Mouse (Mus musculus) testis, adult 2 months (tissue): ENCODE results near the gene Ndp. TPM values are rescaled to one million over a fixed set of nuclear protein-coding genes. Genes with fewer than 3 reads are reported as not detected.

Experiments used
- H3K27ac ChIP-seq: fragments of 200-500 bp; 2 replicates; pipeline ENCODE4 v1.5.1; 2012; ENCODE audit warnings: low read depth, low read length; ENCODE audit not compliant: control insufficient read depth, insufficient read depth
- H3K27me3 ChIP-seq: fragments of 200-500 bp; 2 replicates; pipeline ENCODE4 v1.6.1; 2012; ENCODE audit warnings: mild to moderate bottlenecking, low read length, moderate library complexity; ENCODE audit not compliant: control insufficient read depth, insufficient read depth
- H3K36me3 ChIP-seq: fragments of 200-500 bp; 2 replicates; pipeline ENCODE4 v1.6.1; 2012; ENCODE audit warnings: mild to moderate bottlenecking, low read length; ENCODE audit not compliant: control insufficient read depth, insufficient read depth
- H3K4me1 ChIP-seq: fragments of 200-500 bp; 2 replicates; pipeline ENCODE4 v1.6.1; 2012; ENCODE audit warnings: low read length; ENCODE audit not compliant: control insufficient read depth, insufficient read depth
- H3K4me3 ChIP-seq: fragments of 200-500 bp; 2 replicates; pipeline ENCODE4 v1.5.1; 2012; ENCODE audit warnings: low read depth, mild to moderate bottlenecking, low read length, moderate library complexity, mixed read lengths; ENCODE audit not compliant: control insufficient read depth
- CTCF ChIP-seq: fragments of 200-500 bp; IDR thresholded peaks from 2 replicates; pipeline ENCODE4 v1.5.1; 2012; ENCODE audit warnings: low read depth, mild to moderate bottlenecking, inconsistent platforms, low read length, moderate library complexity; ENCODE audit not compliant: control insufficient read depth, insufficient read depth, insufficient replicate concordance
- POLR2A ChIP-seq: fragments of 200-500 bp; IDR thresholded peaks from 2 replicates; pipeline ENCODE4 v1.6.1; 2012; ENCODE audit warnings: low read depth, mild to moderate bottlenecking, inconsistent platforms, low read length, moderate library complexity; ENCODE audit not compliant: control insufficient read depth
- polyA plus RNA-seq: library from polyadenylated mRNA; depleted of rRNA; stranded (reverse); fragments of >200 nt; gene quantifications from 2 replicates; pipeline ENCODE4 v1.2.3, GENCODE M21; 2012; rRNA removed

Ndp gene
- polyA plus RNA-seq, 1 experiment, result 0.05 TPM

GRCm38 (mm10) chrX:16894377-16895175 lies 17.0 kb downstream of the Ndp start:
- no peak for TF ChIP-seq POLR2A
- TF ChIP-seq CTCF, result no peak; the same call in 1 of the 2 replicates
- H3K4me3 ChIP-seq, result no peak overlapping the region
- H3K36me3 ChIP-seq, result no peaks in the 10 kb centered on the region

GRCm38 (mm10) chrX:16867640-16868314 lies 43.8 kb downstream of the Ndp start:
- Histone ChIP-seq H3K27ac (no peak overlapping the region), H3K27me3 (no peaks in the 10 kb centered on the region), H3K4me1 (no peaks in the 10 kb centered on the region), H3K36me3 (no peaks in the 10 kb centered on the region), H3K4me3 (no peak overlapping the region)
- TF ChIP-seq CTCF (no peak), POLR2A (no peak)

More at GRCm38 (mm10) chrX:16894377-16895175, 17.0 kb downstream of the Ndp start:
- Histone ChIP-seq H3K27me3 (no peaks in the 10 kb centered on the region), H3K4me1 (no peaks in the 10 kb centered on the region), H3K27ac (no peak overlapping the region)

GRCm38 (mm10) chrX:16860244-16860643 lies 51.3 kb downstream of the Ndp start:
- TF ChIP-seq CTCF (no peak), POLR2A (no peak)
- H3K27ac ChIP-seq, result no peak overlapping the region
- no peaks in the 10 kb centered on the region for H3K27me3 ChIP-seq
- no peaks in the 10 kb centered on the region for H3K36me3 ChIP-seq
- no peaks in the 10 kb centered on the region for H3K4me1 ChIP-seq
- H3K4me3 ChIP-seq, result no peak overlapping the region

- no peak overlapping the region for H3K4me3 ChIP-seq
- no peaks in the 10 kb centered on the region for H3K36me3 ChIP-seq
- no peak overlapping the region for H3K27ac ChIP-seq
- no peaks in the 10 kb centered on the region for H3K27me3 ChIP-seq
- H3K4me1 ChIP-seq, result no peaks in the 10 kb centered on the region
- TF ChIP-seq CTCF, result no peak
Measured at GRCm38 (mm10) chrX:16846034-16846433, 65.5 kb downstream of the Ndp start.

GRCm38 (mm10) chrX:16841443-16841842 lies 70.1 kb downstream of the Ndp start:
- H3K27ac ChIP-seq, result no peak overlapping the region
- no peaks in the 10 kb centered on the region for H3K27me3 ChIP-seq
- no peaks in the 10 kb centered on the region for H3K4me1 ChIP-seq
- H3K36me3 ChIP-seq, result no peaks in the 10 kb centered on the region
- no peak overlapping the region for H3K4me3 ChIP-seq
- TF ChIP-seq POLR2A, result no peak
- no peak for TF ChIP-seq CTCF

GRCm38 (mm10) chrX:16837293-16837692 lies 74.3 kb downstream of the Ndp start:
- Histone ChIP-seq H3K27me3 (no peaks in the 10 kb centered on the region), H3K36me3 (no peaks in the 10 kb centered on the region), H3K27ac (no peak overlapping the region), H3K4me3 (no peak overlapping the region), H3K4me1 (no peaks in the 10 kb centered on the region)
- TF ChIP-seq POLR2A (no peak), CTCF (no peak)

- no peak for TF ChIP-seq CTCF
- no peak for TF ChIP-seq POLR2A
- Histone ChIP-seq H3K4me1 (no peaks in the 10 kb centered on the region), H3K27me3 (no peaks in the 10 kb centered on the region), H3K27ac (no peak overlapping the region), H3K36me3 (no peaks in the 10 kb centered on the region), H3K4me3 (no peak overlapping the region)
Measured at GRCm38 (mm10) chrX:16836488-16837082, 75.0 kb downstream of the Ndp start.

Other genes starting within 250 kb of the Ndp start
- 0.97 and 1.2 TPM in 2 replicates for gene Maob, start 94.4 kb downstream of the Ndp start, polyA plus RNA-seq